Mouse (Mus musculus) heart, embryonic 15.5 days (tissue): ENCODE data around the gene Pkn3. TPM values are rescaled to one million over a fixed set of nuclear protein-coding genes. Genes with fewer than 3 reads are reported as not detected.
"Not testable (repeated sequence)": the region's sequence is repeated elsewhere in the genome, so short reads cannot be mapped to it uniquely, and the experiment has no call there.

Experiments
- ATAC-seq: fragments of 200-750 bp; cut with Nextera tagmentation; replicated peaks from 2 replicates; pipeline ENCODE4 v1.8.0; 2017; ENCODE audit warnings: low read depth, moderate TSS enrichment; ENCODE audit not compliant: insufficient number of reproducible peaks, insufficient read depth, low FRiP score
- H3K27ac ChIP-seq: fragments of 300-500 bp; sonication (generic); 2 replicates; pipeline ENCODE4 v1.5.1; 2015; ENCODE audit warnings: mild to moderate bottlenecking, inconsistent platforms
- H3K27me3 ChIP-seq: fragments of 300-500 bp; sonication (generic); 2 replicates; pipeline ENCODE4 v1.6.1; 2015; ENCODE audit warnings: inconsistent platforms
- H3K36me3 ChIP-seq: fragments of 300-500 bp; sonication (generic); 2 replicates; pipeline ENCODE4 v1.6.1; 2015; ENCODE audit warnings: mild to moderate bottlenecking, inconsistent platforms
- H3K4me1 ChIP-seq: fragments of 300-500 bp; sonication (generic); replicated peaks from 2 replicates; pipeline ENCODE4 v1.6.1; 2015; ENCODE audit warnings: inconsistent platforms
- H3K4me2 ChIP-seq: fragments of 300-500 bp; sonication (generic); 2 replicates; pipeline ENCODE4 v1.6.1; 2015; ENCODE audit warnings: inconsistent platforms, mild to moderate bottlenecking, moderate library complexity
- H3K4me3 ChIP-seq: fragments of 300-500 bp; sonication (generic); 2 replicates; pipeline ENCODE4 v1.5.1; 2015; ENCODE audit warnings: mild to moderate bottlenecking, inconsistent platforms
- H3K9ac ChIP-seq: fragments of 300-500 bp; sonication (generic); 2 replicates; pipeline ENCODE4 v1.6.1; 2015; ENCODE audit warnings: mild to moderate bottlenecking, inconsistent platforms
- H3K9me3 ChIP-seq: fragments of 300-500 bp; sonication (generic); replicated peaks from 2 replicates; pipeline ENCODE4 v1.6.1; 2016; ENCODE audit warnings: inconsistent platforms
- WGBS: fragments of 180-500 bp; shearing (Covaris S2); methylation state at CpG from one replicate; pipeline ENCODE4 v1.1.7; 2015; ENCODE audit warnings: mixed read lengths; 5-methylcytosine and 5-hydroxymethylcytosine counted together
- polyA plus RNA-seq: library from polyadenylated mRNA; unstranded; fragments of >200 nt; fragmentation: Nextera tagmentation; extraction: Ambion mirVana; gene quantifications from 2 replicates; pipeline ENCODE4 v1.2.1, GENCODE M21; 2015

The Pkn3 gene
- polyA plus RNA-seq, 1 experiment from 2014 or later: 11.0 TPM

- H3K4me2 ChIP-seq, H3K27ac ChIP-seq, H3K27me3 ChIP-seq, H3K4me3 ChIP-seq, H3K9ac ChIP-seq, ATAC-seq, H3K9me3 ChIP-seq, H3K36me3 ChIP-seq: not testable (repeated sequence)
- peaks cover 25% of the 10 kb centered on the region for H3K4me1 ChIP-seq
- WGBS: 61% methylated on average over 5 of the region's 5 CpGs
Observed at GRCm38 (mm10) chr2:30131240-30131639, 53.8 kb downstream of the Pkn3 start.

- no peak for ATAC-seq
- peak overlapping the region; percentile 82 for H3K9ac ChIP-seq
Observed at GRCm38 (mm10) chr2:30132801-30133612, 55.5 kb downstream of the Pkn3 start.

GRCm38 (mm10) chr2:30133613-30134377, 56.3 kb downstream of the Pkn3 start, which contains the start of gene Tbc1d13:
Tbc1d13 (plus strand) TSS chr2:30133746.
- WGBS: under 1% methylated on average over 46 of the region's 46 CpGs
- Histone ChIP-seq H3K4me3 (peak within 1 kb of the TSS; percentile 93), H3K27me3 (no peaks in the 10 kb centered on the region), H3K9me3 (no peaks in the 10 kb centered on the region), H3K36me3 (peaks cover 29% of the 10 kb centered on the region; the same call in 1 of the 2 replicates), H3K4me2 (peak within 1 kb of the TSS; percentile 85), H3K27ac (peak within 1 kb of the TSS; percentile 89), H3K9ac (peak within 1 kb of the TSS; percentile 82), H3K4me1 (peaks cover 25% of the 10 kb centered on the region)
- peak; percentile 94 for ATAC-seq

More at GRCm38 (mm10) chr2:30132801-30133612, 55.5 kb downstream of the Pkn3 start:
- Histone ChIP-seq H3K4me2 (peak overlapping the region; percentile 85), H3K4me1 (peaks cover 25% of the 10 kb centered on the region), H3K36me3 (peaks cover 24% of the 10 kb centered on the region; the same call in 1 of the 2 replicates), H3K27me3 (no peaks in the 10 kb centered on the region), H3K9me3 (no peaks in the 10 kb centered on the region), H3K27ac (peak overlapping the region; percentile 89), H3K4me3 (peak overlapping the region; percentile 93)
- 17% methylated on average over 16 of the region's 16 CpGs for WGBS

GRCm38 (mm10) chr2:30134378-30134711, 56.9 kb downstream of the Pkn3 start:
- Histone ChIP-seq H3K27ac (peak overlapping the region; percentile 89), H3K4me2 (peak overlapping the region; percentile 85), H3K27me3 (no peaks in the 10 kb centered on the region), H3K9ac (peak overlapping the region; percentile 82), H3K4me3 (peak overlapping the region; percentile 93), H3K9me3 (no peaks in the 10 kb centered on the region), H3K36me3 (peaks cover 32% of the 10 kb centered on the region; the same call in 1 of the 2 replicates), H3K4me1 (peaks cover 25% of the 10 kb centered on the region)
- ATAC-seq: no peak
- WGBS: 18% methylated on average over 6 of the region's 6 CpGs

- Histone ChIP-seq H3K9ac (peak overlapping the region; percentile 82), H3K36me3 (peaks cover 34% of the 10 kb centered on the region; the same call in 1 of the 2 replicates), H3K9me3 (no peaks in the 10 kb centered on the region), H3K4me3 (peak overlapping the region; percentile 93), H3K4me1 (peaks cover 25% of the 10 kb centered on the region), H3K27ac (peak overlapping the region; percentile 89), H3K27me3 (no peaks in the 10 kb centered on the region), H3K4me2 (peak overlapping the region; percentile 85)
- no peak for ATAC-seq
- 57% methylated on average over 10 of the region's 10 CpGs for WGBS
Observed at GRCm38 (mm10) chr2:30134928-30135620, 57.6 kb downstream of the Pkn3 start.

GRCm38 (mm10) chr2:30136458-30136857, 59.0 kb downstream of the Pkn3 start:
- peaks cover 48% of the 10 kb centered on the region for H3K36me3 ChIP-seq
- ATAC-seq: no peak

GRCm38 (mm10) chr2:30140021-30140420, 62.5 kb downstream of the Pkn3 start:
- not testable (repeated sequence) for H3K4me2 ChIP-seq, ATAC-seq, H3K27me3 ChIP-seq, H3K27ac ChIP-seq, H3K9ac ChIP-seq, H3K9me3 ChIP-seq, H3K4me3 ChIP-seq, H3K4me1 ChIP-seq
- peaks cover 78% of the 10 kb centered on the region for H3K36me3 ChIP-seq
- 83% methylated on average over 4 of the region's 4 CpGs for WGBS

More at GRCm38 (mm10) chr2:30136458-30136857, 59.0 kb downstream of the Pkn3 start:
- Histone ChIP-seq H3K27ac (no peak overlapping the region), H3K4me3 (no peak overlapping the region), H3K4me1 (peaks cover 25% of the 10 kb centered on the region), H3K27me3 (no peaks in the 10 kb centered on the region), H3K4me2 (no peak overlapping the region), H3K9me3 (no peaks in the 10 kb centered on the region), H3K9ac (no peak overlapping the region)
- WGBS: 88% methylated on average over 10 of the region's 10 CpGs

Other genes starting within 250 kb of the Pkn3 start
- 17.9 and 24.4 TPM in 2 replicates for gene Cercam, start 208.5 kb upstream of the Pkn3 start, polyA plus RNA-seq
- 42.4 and 45.2 TPM in 2 replicates for gene Odf2, start 188.5 kb upstream of the Pkn3 start, polyA plus RNA-seq
- gene Gle1, start 142.3 kb upstream of the Pkn3 start, polyA plus RNA-seq: 34.2 and 41.2 TPM in 2 replicates
- 81.7 and 104 TPM in 2 replicates for gene Sptan1, start 112.1 kb upstream of the Pkn3 start, polyA plus RNA-seq
- 18.7 and 25.0 TPM in 2 replicates for gene Wdr34, start 28.8 kb upstream of the Pkn3 start, polyA plus RNA-seq
- gene Set, start 20.3 kb upstream of the Pkn3 start, polyA plus RNA-seq: 194 and 206 TPM in 2 replicates
- gene Zdhhc12, start 16.0 kb downstream of the Pkn3 start, polyA plus RNA-seq: 25.8 and 31.3 TPM in 2 replicates
- gene Zer1, start 46.9 kb downstream of the Pkn3 start, polyA plus RNA-seq: 5.0 and 6.8 TPM in 2 replicates
- 5.6 and 6.4 TPM in 2 replicates for gene Tbc1d13, start 56.1 kb downstream of the Pkn3 start, polyA plus RNA-seq
- 33.9 and 35.1 TPM in 2 replicates for gene Endog, start 93.8 kb downstream of the Pkn3 start, polyA plus RNA-seq
- gene Spout1, start 100.8 kb downstream of the Pkn3 start, polyA plus RNA-seq: 27.3 and 36.3 TPM in 2 replicates
- 21.1 and 22.1 TPM in 2 replicates for gene Kyat1, start 128.2 kb downstream of the Pkn3 start, polyA plus RNA-seq
- 37.7 and 40.0 TPM in 2 replicates for gene Lrrc8a, start 160.0 kb downstream of the Pkn3 start, polyA plus RNA-seq
- gene Gm28035, start 162.9 kb downstream of the Pkn3 start, polyA plus RNA-seq: 0.33 and 0.38 TPM in 2 replicates
- 8.4 and 10.1 TPM in 2 replicates for gene Phyhd1, start 188.5 kb downstream of the Pkn3 start, polyA plus RNA-seq
- gene Gm28038, start 203.4 kb downstream of the Pkn3 start, polyA plus RNA-seq: not detected in 2 replicates
- gene Dolk, start 208.7 kb downstream of the Pkn3 start, polyA plus RNA-seq: 26.9 and 32.0 TPM in 2 replicates
- gene Nup188, start 208.7 kb downstream of the Pkn3 start, polyA plus RNA-seq: 15.8 and 23.4 TPM in 2 replicates